Mouse (Mus musculus) MEL-GATA-1-ER (cell line): ENCODE data around the gene Gas7.

Source experiments
- DNase-seq: peaks from one replicate; pipeline ENCODE4 v3.0.0-alpha.2; 2012; ENCODE audit warnings: low read depth; ENCODE audit errors: extremely low read depth

The Gas7 gene

DNA sequence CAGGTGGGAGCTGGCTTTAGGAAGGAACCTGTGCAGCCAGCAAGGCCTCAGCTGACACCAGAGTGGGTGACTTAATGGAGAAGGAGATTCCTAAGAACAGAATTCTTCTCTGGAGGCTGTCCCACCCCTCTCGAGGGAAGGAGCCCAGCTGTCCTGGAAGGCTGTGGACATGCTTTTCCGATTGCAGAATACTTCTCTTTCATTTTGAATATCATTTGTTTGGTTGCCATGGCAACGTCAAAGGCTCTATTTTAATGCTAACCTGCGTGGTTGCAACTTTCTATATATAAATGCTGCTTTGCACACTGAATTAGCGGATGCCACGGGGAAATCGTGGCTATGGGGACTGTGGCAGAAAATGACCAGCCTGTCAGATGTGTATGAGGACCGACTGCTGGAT is 115.7 kb downstream of the Gas7 start:
- no peak for DNase-seq

- no peak for DNase-seq
Measured at GRCm38 (mm10) chr11:67574344-67574743, 119.1 kb downstream of the Gas7 start.

GRCm38 (mm10) chr11:67577472-67577871 is 122.2 kb downstream of the Gas7 start:
- DNase-seq = no peak

- no peak for DNase-seq
Measured at GRCm38 (mm10) chr11:67577994-67578393, 122.8 kb downstream of the Gas7 start.

DNA sequence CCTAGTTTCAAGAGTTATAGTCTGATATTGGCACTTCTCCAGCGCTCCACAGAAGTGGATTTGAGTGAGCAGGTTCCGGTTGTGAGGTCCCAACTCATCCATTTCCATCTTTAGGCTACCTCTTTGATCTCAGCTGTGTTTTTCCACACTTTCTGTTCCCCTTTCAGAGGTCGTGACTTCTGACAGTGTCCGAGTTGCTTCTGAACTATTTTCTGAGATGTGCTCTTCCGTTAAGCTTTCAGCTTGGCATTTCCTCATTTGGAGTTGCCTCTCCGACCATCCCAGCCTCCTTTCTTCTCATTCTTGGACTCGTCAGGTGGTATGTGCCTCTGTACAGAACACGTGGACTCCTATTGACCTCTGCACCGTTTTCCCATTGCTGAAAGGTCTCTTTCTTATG is 123.9 kb downstream of the Gas7 start:
- no peak for DNase-seq

- no peak for DNase-seq
Measured at GRCm38 (mm10) chr11:67581549-67581948, 126.3 kb downstream of the Gas7 start.

DNA sequence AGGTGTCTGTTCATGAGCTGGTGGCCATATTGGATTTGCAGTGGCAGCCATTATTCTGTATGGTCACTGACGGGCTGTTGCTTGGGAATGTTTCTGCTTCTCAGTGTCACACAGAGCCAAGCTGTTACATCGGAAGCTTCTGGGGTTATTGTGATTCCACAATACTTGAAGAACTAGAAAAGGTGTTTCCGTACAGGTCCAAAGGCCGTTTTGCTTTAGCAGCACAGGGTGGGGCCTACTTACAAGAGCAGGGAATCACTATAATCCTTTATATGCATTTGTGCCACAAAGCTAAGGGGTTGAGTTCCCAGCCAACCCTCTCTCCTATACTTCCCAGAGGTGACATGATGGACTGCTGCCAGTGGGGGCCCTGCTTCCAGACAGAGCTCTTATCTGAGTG is 127.3 kb downstream of the Gas7 start:
- DNase-seq = no peak

DNA sequence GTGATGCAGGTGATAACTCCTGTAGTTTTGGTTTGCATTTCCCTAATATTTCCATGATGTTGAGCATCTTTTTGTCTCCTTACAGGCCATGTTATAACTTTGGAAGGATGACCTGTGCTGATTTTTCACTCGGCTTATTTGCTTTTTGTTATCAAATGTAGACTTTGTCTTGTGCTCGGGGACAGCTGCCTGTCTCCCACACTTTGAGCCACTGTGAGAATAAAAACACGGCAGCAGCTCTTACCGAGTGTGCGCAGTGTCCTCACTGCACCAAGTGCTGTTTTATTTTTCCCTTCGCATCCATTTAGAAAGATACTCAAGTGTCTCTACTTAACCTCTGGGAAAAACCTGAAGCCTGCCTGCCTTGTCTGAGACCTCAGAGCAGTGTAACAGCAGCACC is 129.8 kb downstream of the Gas7 start:
- no peak for DNase-seq

DNA sequence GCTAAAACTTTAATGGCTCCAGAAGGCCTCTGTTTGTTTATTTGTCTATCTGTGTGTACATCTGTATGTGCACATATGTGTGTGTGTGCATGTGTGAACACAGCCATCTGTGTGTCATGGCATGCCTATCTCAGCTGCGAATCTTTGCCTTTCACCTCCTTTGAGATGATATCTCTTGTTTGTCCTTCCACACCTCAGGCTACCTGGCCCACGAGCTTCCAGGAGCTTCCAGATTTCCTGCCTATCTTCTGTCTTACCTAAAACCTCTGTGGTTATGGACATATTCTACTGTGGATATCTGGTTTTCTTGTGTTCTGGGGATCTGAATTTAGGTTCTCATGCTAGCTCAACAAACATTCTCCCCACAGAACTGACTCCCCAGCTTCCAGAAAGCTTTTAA is 130.4 kb downstream of the Gas7 start:
- DNase-seq = no peak

DNA sequence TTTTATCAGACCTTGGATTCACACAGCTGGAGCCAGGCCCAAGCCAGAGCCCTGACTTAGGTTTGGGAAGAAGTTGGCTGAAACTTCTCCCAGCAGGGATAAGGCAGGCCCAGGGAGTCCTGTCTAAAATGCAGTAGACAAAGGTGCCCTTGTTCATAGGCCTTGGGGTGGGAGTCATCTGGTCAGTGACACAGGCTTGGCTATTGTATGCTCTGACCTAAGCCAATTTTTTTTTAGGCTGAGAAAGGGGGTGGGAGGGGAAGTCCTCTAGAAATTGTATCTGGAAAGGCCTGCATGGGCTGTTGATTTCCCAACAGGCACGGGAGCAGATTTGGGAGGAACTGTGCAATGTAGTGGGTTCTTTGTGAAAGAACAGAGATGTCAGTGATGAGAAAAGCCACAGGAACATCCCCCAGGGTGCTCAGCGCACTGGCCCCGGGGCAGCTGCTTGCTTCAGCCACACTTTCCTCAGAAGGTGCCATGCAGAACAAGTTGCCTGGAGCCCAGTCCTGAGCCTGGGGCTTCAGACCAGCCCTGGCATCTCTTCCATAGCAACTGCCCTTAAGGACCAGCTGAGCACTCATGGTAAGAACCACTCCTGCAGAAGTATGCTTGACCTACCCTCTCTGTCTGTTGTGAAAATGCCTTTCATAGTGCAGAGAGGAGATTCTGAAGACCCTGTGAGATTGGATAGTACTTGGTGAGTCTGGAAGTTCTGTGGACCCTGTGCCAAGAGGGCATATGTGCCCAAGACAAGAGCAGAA is 131.2 kb downstream of the Gas7 start:
- DNase-seq = no peak

GRCm38 (mm10) chr11:67588196-67588827 is 133.1 kb downstream of the Gas7 start:
- DNase-seq = peak; percentile 14

GRCm38 (mm10) chr11:67588828-67589314 is 133.6 kb downstream of the Gas7 start:
- peak; percentile 76 for DNase-seq

GRCm38 (mm10) chr11:67596233-67596632 is 141.0 kb downstream of the Gas7 start:
- no peak for DNase-seq

GRCm38 (mm10) chr11:67596856-67597255 is 141.6 kb downstream of the Gas7 start:
- no peak for DNase-seq

- no peak for DNase-seq
Measured at GRCm38 (mm10) chr11:67597388-67597787, 142.2 kb downstream of the Gas7 start.

DNA sequence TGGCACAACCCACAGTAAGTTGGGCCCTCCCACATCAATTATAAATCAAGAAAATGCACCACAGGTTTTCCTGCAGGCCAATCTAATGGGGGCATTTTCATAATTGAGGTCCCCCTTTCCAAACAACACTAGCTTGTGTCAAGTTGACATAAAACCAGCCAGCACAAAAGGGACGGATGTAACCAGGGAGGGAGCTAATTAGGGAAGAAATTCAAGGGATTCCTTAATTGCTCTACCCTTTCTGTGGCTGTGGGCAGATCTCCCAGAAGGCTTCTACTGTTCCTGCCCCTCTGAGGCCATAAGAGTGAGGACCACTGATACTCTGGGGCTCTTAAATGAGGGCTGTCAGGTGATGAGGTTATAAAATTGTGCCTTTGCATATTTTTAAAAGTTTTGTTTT is 143.9 kb downstream of the Gas7 start:
- no peak for DNase-seq

GRCm38 (mm10) chr11:67600710-67601430 is 145.6 kb downstream of the Gas7 start:
- DNase-seq = no peak

- DNase-seq = no peak
Measured at GRCm38 (mm10) chr11:67602711-67603369, 147.6 kb downstream of the Gas7 start.

- peak; percentile 95 for DNase-seq
Measured at GRCm38 (mm10) chr11:67604481-67604880, 149.2 kb downstream of the Gas7 start.

GRCm38 (mm10) chr11:67608114-67608683 is 153.0 kb downstream of the Gas7 start:
- DNase-seq = no peak

- DNase-seq = no peak
Measured at GRCm38 (mm10) chr11:67612158-67612839, 157.1 kb downstream of the Gas7 start.
